Mouse (Mus musculus): ENCODE data around the gene Stom. TPM values are rescaled to one million over a fixed set of nuclear protein-coding genes. Genes with fewer than 3 reads are reported as not detected.

Stom gene
- polyA plus RNA-seq, 1 experiment from 2014 or later, result 14.3 TPM

- H3K4me1 ChIP-seq, result peaks cover 11% of the 10 kb centered on the region; the same call in 1 of the 2 replicates
- H3K27ac ChIP-seq, result no peak overlapping the region
- WGBS, result 85% methylated on average over 10 of the region's 10 CpGs
- no peak for ATAC-seq (ENCODE audit: low FRiP score, low read depth)
- H3K4me2 ChIP-seq (replicated peaks), result no peak overlapping the region
- H3K4me3 ChIP-seq, result no peak overlapping the region
- no peaks in the 10 kb centered on the region for H3K9me3 ChIP-seq
- no peak overlapping the region for H3K9ac ChIP-seq
- no peaks in the 10 kb centered on the region; the same call in 1 of the 2 replicates for H3K27me3 ChIP-seq (replicated peaks)
- no peaks in the 10 kb centered on the region for H3K36me3 ChIP-seq
These were observed 68.8 kb downstream of the Stom start for GRCm38 (mm10) chr2:35267876-35268566.

- Histone ChIP-seq H3K27me3 (replicated peaks) (no peaks in the 10 kb centered on the region; the same call in 1 of the 2 replicates), H3K27ac (no peak overlapping the region), H3K4me2 (replicated peaks) (no peak overlapping the region), H3K36me3 (no peaks in the 10 kb centered on the region), H3K9me3 (no peaks in the 10 kb centered on the region), H3K9ac (no peak overlapping the region), H3K4me3 (no peak overlapping the region), H3K4me1 (peaks cover 11% of the 10 kb centered on the region; the same call in 1 of the 2 replicates)
- 80% methylated on average over 13 of the region's 13 CpGs for WGBS
- no peak for ATAC-seq (ENCODE audit: low FRiP score, low read depth)
These were observed 69.5 kb downstream of the Stom start for GRCm38 (mm10) chr2:35267156-35267875.

- Histone ChIP-seq H3K27ac (no peak overlapping the region), H3K9me3 (no peaks in the 10 kb centered on the region), H3K9ac (no peak overlapping the region), H3K4me2 (replicated peaks) (no peak overlapping the region), H3K4me1 (peaks cover 11% of the 10 kb centered on the region; the same call in 1 of the 2 replicates), H3K4me3 (no peak overlapping the region), H3K27me3 (replicated peaks) (no peaks in the 10 kb centered on the region; the same call in 1 of the 2 replicates), H3K36me3 (no peaks in the 10 kb centered on the region)
- WGBS, result 82% methylated on average over 9 of the region's 9 CpGs
- ATAC-seq (ENCODE audit: low FRiP score, low read depth), result no peak
These were observed 70.4 kb downstream of the Stom start for GRCm38 (mm10) chr2:35266251-35266905.

GRCm38 (mm10) chr2:35265775-35266174, 71.0 kb downstream of the Stom start:
- ATAC-seq (ENCODE audit: low FRiP score, low read depth), result no peak
- H3K36me3 ChIP-seq, result no peaks in the 10 kb centered on the region
- H3K4me3 ChIP-seq, result no peak overlapping the region
- H3K27me3 ChIP-seq (replicated peaks), result no peaks in the 10 kb centered on the region; the same call in 1 of the 2 replicates
- no peak overlapping the region for H3K4me2 ChIP-seq (replicated peaks)
- 82% methylated on average over 8 of the region's 8 CpGs for WGBS
- peaks cover 11% of the 10 kb centered on the region; the same call in 1 of the 2 replicates for H3K4me1 ChIP-seq
- no peaks in the 10 kb centered on the region for H3K9me3 ChIP-seq
- no peak overlapping the region for H3K9ac ChIP-seq
- H3K27ac ChIP-seq, result no peak overlapping the region

- Histone ChIP-seq H3K4me1 (peaks cover 7% of the 10 kb centered on the region; the same call in 1 of the 2 replicates), H3K27ac (no peak overlapping the region), H3K9ac (no peak overlapping the region), H3K27me3 (replicated peaks) (no peaks in the 10 kb centered on the region; the same call in 1 of the 2 replicates), H3K36me3 (no peaks in the 10 kb centered on the region), H3K4me3 (no peak overlapping the region), H3K4me2 (replicated peaks) (no peak overlapping the region), H3K9me3 (no peaks in the 10 kb centered on the region)
- peak; percentile 53; the same call in 1 of the 2 replicates for ATAC-seq (ENCODE audit: low FRiP score, low read depth)
- 52% methylated on average over 8 of the region's 8 CpGs for WGBS
These were observed 71.5 kb downstream of the Stom start for GRCm38 (mm10) chr2:35265296-35265695.

GRCm38 (mm10) chr2:35264095-35264494, 72.7 kb downstream of the Stom start:
- Histone ChIP-seq H3K36me3 (no peaks in the 10 kb centered on the region), H3K9ac (no peak overlapping the region), H3K27me3 (replicated peaks) (no peaks in the 10 kb centered on the region; the same call in 1 of the 2 replicates), H3K27ac (no peak overlapping the region), H3K4me3 (no peak overlapping the region), H3K4me1 (no peaks in the 10 kb centered on the region), H3K9me3 (no peaks in the 10 kb centered on the region), H3K4me2 (replicated peaks) (no peak overlapping the region)
- 87% methylated on average over 1 of the region's 1 CpGs for WGBS
- ATAC-seq (ENCODE audit: low FRiP score, low read depth), result no peak

Other genes with a start within 250 kb of the Stom start
- 0.19 and 0.24 TPM in 2 replicates for gene AI182371, start 235.4 kb downstream of the Stom start, polyA plus RNA-seq (2016; fragmentation: Nextera tagmentation; extraction: Ambion mirVana)
- 20.0 and 21.7 TPM in 2 replicates for gene Cntrl, start 227.5 kb downstream of the Stom start, polyA plus RNA-seq (2016; fragmentation: Nextera tagmentation; extraction: Ambion mirVana)
- 345 and 414 TPM in 2 replicates for gene Rab14, start 135.9 kb downstream of the Stom start, polyA plus RNA-seq (2016; fragmentation: Nextera tagmentation; extraction: Ambion mirVana)
- 39.0 and 41.0 TPM in 2 replicates for gene Gsn, start 80.6 kb downstream of the Stom start, polyA plus RNA-seq (2016; fragmentation: Nextera tagmentation; extraction: Ambion mirVana)
- not detected in 2 replicates for gene 4930568D16Rik, start 30.8 kb upstream of the Stom start, polyA plus RNA-seq (2016; fragmentation: Nextera tagmentation; extraction: Ambion mirVana)
- not detected in 2 replicates for gene 4930402F06Rik, start 60.2 kb upstream of the Stom start, polyA plus RNA-seq (2016; fragmentation: Nextera tagmentation; extraction: Ambion mirVana)
- gene Ggta1, start 126.3 kb upstream of the Stom start, polyA plus RNA-seq (2016; fragmentation: Nextera tagmentation; extraction: Ambion mirVana), result 9.0 and 9.5 TPM in 2 replicates
- 65.7 and 77.7 TPM in 2 replicates for gene Dab2ip, start 221.3 kb upstream of the Stom start, polyA plus RNA-seq (2016; fragmentation: Nextera tagmentation; extraction: Ambion mirVana)